Mouse (Mus musculus): ENCODE measurements around the gene Kcnip1. TPM values are rescaled to one million over a fixed set of nuclear protein-coding genes. Genes with fewer than 3 reads are reported as not detected.

The Kcnip1 gene
- polyA plus RNA-seq, 1 experiment, result not detected

DNA sequence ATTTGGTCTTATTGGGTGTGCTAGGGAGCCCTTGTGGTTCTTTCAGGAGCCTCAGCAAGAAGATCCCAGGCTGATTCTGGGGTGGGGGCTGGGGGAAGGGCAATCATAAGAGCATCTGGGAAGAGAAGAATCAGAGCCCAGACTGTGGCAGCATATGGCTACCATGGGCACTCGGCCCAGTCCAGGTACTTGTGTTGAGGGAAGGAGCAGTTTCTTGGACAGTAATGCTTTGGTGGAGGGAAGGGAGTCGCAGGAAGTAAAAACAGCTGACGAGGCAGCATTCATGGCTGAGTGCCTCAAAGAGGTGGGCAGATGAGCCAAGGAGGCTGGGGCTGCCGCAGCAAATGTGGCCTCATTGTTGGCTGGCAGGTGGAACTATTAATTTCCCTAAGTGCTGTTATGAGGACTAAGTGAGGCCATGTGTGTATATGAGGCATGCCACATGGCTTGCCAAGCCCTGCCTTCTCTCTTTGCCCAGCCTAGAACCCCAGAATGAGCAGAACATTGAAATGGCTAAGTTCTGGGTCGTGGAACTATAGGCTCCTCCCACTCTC is 245.5 kb downstream of the Kcnip1 start:
- WGBS, result 70% methylated on average over 5 of the region's 5 CpGs
- Histone ChIP-seq H3K4me3 (ENCODE audit: extremely low read depth, insufficient read depth, insufficient read length) (no peak overlapping the region), H3K36me3 (ENCODE audit: control insufficient read depth, insufficient read depth, low read length) (no peaks in the 10 kb centered on the region), H3K27ac (ENCODE audit: insufficient read depth, low read length) (no peak overlapping the region), H3K27me3 (ENCODE audit: control insufficient read depth, insufficient read depth, low read length) (no peaks in the 10 kb centered on the region), H3K4me1 (ENCODE audit: control insufficient read depth, insufficient read depth, insufficient read length) (no peaks in the 10 kb centered on the region)
- no peak for TF ChIP-seq POLR2A (IDR thresholded peaks at IDR 0.05; ENCODE audit: low read depth, low read length)
- TF ChIP-seq CTCF (IDR thresholded peaks at IDR 0.05; ENCODE audit: extremely low read depth, insufficient read depth, insufficient read length, insufficient replicate concordance), result no peak
- DNase-seq (ENCODE audit: low read depth in 1 of 2, low spot score in 2 of 2), result no peak

DNA sequence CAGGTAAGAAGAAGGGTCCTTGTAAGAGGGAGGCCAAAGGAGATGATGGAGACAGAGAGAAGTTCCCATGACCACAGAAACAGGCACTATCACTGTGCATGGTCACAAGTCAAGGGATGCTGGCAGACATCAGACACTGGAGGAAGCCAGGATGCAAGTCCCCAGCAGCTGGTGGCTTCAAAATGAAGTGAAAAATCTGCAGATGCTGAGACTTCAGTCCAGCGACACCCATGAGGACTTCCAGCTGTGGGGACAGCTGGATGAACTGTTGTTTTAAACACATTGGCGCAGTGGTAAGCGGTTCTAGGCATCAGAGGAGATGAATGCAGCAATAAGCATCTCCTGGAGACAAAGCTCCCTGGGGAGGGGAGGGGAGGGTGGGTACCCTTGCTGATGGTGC is 246.6 kb downstream of the Kcnip1 start:
- Histone ChIP-seq H3K4me3 (ENCODE audit: extremely low read depth, insufficient read depth, insufficient read length) (no peak overlapping the region), H3K4me1 (ENCODE audit: control insufficient read depth, insufficient read depth, insufficient read length) (no peaks in the 10 kb centered on the region), H3K27ac (ENCODE audit: insufficient read depth, low read length) (no peak overlapping the region), H3K27me3 (ENCODE audit: control insufficient read depth, insufficient read depth, low read length) (no peaks in the 10 kb centered on the region), H3K36me3 (ENCODE audit: control insufficient read depth, insufficient read depth, low read length) (no peaks in the 10 kb centered on the region)
- 82% methylated on average over 3 of the region's 3 CpGs for WGBS
- no peak for TF ChIP-seq POLR2A (IDR thresholded peaks at IDR 0.05; ENCODE audit: low read depth, low read length)
- TF ChIP-seq CTCF (IDR thresholded peaks at IDR 0.05; ENCODE audit: extremely low read depth, insufficient read depth, insufficient read length, insufficient replicate concordance), result no peak
- no peak for DNase-seq (ENCODE audit: low read depth in 1 of 2, low spot score in 2 of 2)

DNA sequence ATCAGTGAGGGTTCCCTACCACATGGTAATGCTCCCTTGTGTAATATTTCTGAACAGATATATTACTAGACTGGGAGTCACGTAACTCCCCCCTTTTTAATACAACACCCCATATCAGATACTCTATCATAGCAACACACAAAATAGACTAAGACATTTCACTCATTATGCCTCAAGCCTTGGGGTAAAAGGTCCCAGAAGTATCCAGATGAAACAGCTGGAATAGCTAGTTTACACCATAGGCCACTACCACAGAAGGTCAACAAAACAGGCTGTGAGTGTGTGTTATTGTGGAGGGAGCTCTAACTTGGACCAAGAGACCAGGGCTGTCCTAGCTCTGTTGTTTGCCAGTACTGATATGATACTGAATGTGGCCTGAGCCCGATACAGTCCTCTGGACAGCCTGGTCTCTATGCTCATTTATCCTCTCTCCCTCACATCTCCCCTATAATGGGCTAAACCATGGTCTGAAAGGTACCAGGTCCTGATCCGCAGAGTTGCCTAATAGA is 247.1 kb downstream of the Kcnip1 start:
- Histone ChIP-seq H3K27me3 (ENCODE audit: control insufficient read depth, insufficient read depth, low read length) (no peaks in the 10 kb centered on the region), H3K27ac (ENCODE audit: insufficient read depth, low read length) (no peak overlapping the region), H3K4me3 (ENCODE audit: extremely low read depth, insufficient read depth, insufficient read length) (no peak overlapping the region), H3K4me1 (ENCODE audit: control insufficient read depth, insufficient read depth, insufficient read length) (no peaks in the 10 kb centered on the region), H3K36me3 (ENCODE audit: control insufficient read depth, insufficient read depth, low read length) (no peaks in the 10 kb centered on the region)
- no peak for DNase-seq (ENCODE audit: low read depth in 1 of 2, low spot score in 2 of 2)
- WGBS, result 83% methylated on average over 3 of the region's 3 CpGs
- TF ChIP-seq POLR2A (IDR thresholded peaks at IDR 0.05; ENCODE audit: low read depth, low read length) (no peak), CTCF (IDR thresholded peaks at IDR 0.05; ENCODE audit: extremely low read depth, insufficient read depth, insufficient read length, insufficient replicate concordance) (no peak)

DNA sequence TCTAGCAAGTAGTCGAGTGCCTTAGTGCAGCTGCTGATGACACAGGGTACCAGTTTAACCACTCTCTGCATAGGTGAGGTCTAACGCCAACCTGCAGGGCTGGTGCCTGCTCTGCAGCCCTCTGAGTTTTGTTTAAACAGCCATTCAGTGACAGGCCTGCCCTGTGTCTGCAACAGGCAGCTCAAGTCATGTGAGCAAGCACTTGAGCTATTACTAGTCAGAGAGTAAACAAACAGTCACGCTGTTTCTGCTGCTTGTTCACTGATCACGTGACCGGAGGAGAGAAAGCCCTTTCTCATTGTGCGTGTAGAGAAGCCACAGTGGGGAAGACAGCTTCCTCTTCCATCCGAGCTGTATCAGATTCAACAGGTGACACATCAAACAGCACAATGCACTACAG is 248.5 kb downstream of the Kcnip1 start:
- no peak for TF ChIP-seq POLR2A (IDR thresholded peaks at IDR 0.05; ENCODE audit: low read depth, low read length)
- no peak for TF ChIP-seq CTCF (IDR thresholded peaks at IDR 0.05; ENCODE audit: extremely low read depth, insufficient read depth, insufficient read length, insufficient replicate concordance)
- Histone ChIP-seq H3K27me3 (ENCODE audit: control insufficient read depth, insufficient read depth, low read length) (no peaks in the 10 kb centered on the region), H3K4me3 (ENCODE audit: extremely low read depth, insufficient read depth, insufficient read length) (no peak overlapping the region), H3K36me3 (ENCODE audit: control insufficient read depth, insufficient read depth, low read length) (no peaks in the 10 kb centered on the region), H3K4me1 (ENCODE audit: control insufficient read depth, insufficient read depth, insufficient read length) (no peaks in the 10 kb centered on the region), H3K27ac (ENCODE audit: insufficient read depth, low read length) (no peak overlapping the region)
- DNase-seq (ENCODE audit: low read depth in 1 of 2, low spot score in 2 of 2), result no peak
- whole genome bisulfite sequencing, result 35% methylated on average over 7 of the region's 7 CpGs

DNA sequence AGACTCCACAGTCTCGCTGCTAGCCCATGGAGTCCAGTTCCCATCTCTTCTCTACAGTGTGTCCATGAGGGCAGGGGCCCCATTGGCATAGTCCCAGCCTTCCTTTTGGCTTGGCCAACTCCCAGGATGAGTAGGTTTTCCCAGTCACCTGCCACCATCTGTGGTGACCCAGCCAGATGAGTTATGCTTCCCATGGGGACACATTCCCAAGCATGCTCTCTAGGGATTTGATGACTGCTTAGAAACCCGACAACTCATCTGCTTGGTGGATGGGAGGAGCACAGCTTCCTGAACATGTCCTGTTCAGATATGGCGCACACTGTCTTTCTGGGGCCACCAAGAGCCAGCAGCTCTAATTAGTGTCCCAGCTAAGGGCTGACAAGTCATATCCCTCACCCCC is 252.8 kb downstream of the Kcnip1 start:
- TF ChIP-seq CTCF (IDR thresholded peaks at IDR 0.05; ENCODE audit: extremely low read depth, insufficient read depth, insufficient read length, insufficient replicate concordance), result no peak
- no peak for TF ChIP-seq POLR2A (IDR thresholded peaks at IDR 0.05; ENCODE audit: low read depth, low read length)
- Histone ChIP-seq H3K27ac (ENCODE audit: insufficient read depth, low read length) (no peak overlapping the region), H3K4me1 (ENCODE audit: control insufficient read depth, insufficient read depth, insufficient read length) (no peaks in the 10 kb centered on the region), H3K4me3 (ENCODE audit: extremely low read depth, insufficient read depth, insufficient read length) (no peak overlapping the region), H3K27me3 (ENCODE audit: control insufficient read depth, insufficient read depth, low read length) (no peaks in the 10 kb centered on the region), H3K36me3 (ENCODE audit: control insufficient read depth, insufficient read depth, low read length) (no peaks in the 10 kb centered on the region)
- no peak for DNase-seq (ENCODE audit: low read depth in 1 of 2, low spot score in 2 of 2)
- WGBS, result 87% methylated on average over 3 of the region's 3 CpGs

DNA sequence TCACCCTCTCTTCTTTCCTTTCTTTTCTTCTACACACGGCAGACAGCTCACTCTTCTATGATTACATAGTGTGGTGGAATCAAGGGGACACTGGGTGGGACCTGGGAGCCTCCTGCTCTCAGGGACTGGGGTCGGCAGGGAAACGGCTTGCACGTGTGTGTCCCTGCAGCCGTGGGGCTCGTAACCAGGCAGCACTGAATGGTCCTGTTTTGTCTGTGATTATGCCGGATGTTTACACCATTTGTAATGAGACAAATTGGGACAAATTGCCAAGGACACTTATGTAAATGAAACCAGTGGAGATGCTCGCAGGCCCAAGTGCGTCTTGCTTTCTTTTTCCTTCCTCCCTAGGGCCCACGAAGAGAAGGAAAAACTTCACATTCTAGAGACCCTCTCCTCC is 256.5 kb downstream of the Kcnip1 start:
- no peak for DNase-seq (ENCODE audit: low read depth in 1 of 2, low spot score in 2 of 2)
- no peak overlapping the region for H3K4me3 ChIP-seq (ENCODE audit: extremely low read depth, insufficient read depth, insufficient read length)
- no peak overlapping the region for H3K27ac ChIP-seq (ENCODE audit: insufficient read depth, low read length)
- TF ChIP-seq POLR2A (IDR thresholded peaks at IDR 0.05; ENCODE audit: low read depth, low read length) (no peak), CTCF (IDR thresholded peaks at IDR 0.05; ENCODE audit: extremely low read depth, insufficient read depth, insufficient read length, insufficient replicate concordance) (no peak)
- H3K27me3 ChIP-seq (ENCODE audit: control insufficient read depth, insufficient read depth, low read length), result no peaks in the 10 kb centered on the region
- 63% methylated on average over 10 of the region's 10 CpGs for WGBS
- H3K4me1 ChIP-seq (ENCODE audit: control insufficient read depth, insufficient read depth, insufficient read length), result no peaks in the 10 kb centered on the region
- no peaks in the 10 kb centered on the region for H3K36me3 ChIP-seq (ENCODE audit: control insufficient read depth, insufficient read depth, low read length)

DNA sequence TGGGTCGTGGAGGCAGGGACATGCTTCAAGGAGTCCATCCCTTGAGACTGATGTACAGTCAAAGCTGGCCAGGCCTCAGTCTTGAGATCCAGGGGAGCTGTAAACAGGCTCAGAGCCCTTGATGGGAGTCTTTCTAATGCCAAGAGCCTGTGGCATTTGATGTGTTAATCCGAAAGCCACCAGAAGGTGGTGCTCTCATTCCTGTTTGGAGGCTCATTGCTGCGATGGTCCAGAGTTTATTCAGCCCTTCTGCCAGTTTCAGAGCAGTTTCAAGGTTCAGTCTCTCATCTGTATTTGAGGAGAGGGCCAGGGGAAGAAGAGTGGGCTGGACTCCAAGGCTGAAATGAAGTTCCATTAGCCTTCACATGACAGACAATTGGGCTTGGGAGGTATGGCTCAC is 259.7 kb downstream of the Kcnip1 start:
- 8% methylated on average over 3 of the region's 3 CpGs for WGBS
- Histone ChIP-seq H3K4me3 (ENCODE audit: extremely low read depth, insufficient read depth, insufficient read length) (no peak overlapping the region), H3K4me1 (ENCODE audit: control insufficient read depth, insufficient read depth, insufficient read length) (no peaks in the 10 kb centered on the region), H3K27ac (ENCODE audit: insufficient read depth, low read length) (no peak overlapping the region), H3K27me3 (ENCODE audit: control insufficient read depth, insufficient read depth, low read length) (no peaks in the 10 kb centered on the region), H3K36me3 (ENCODE audit: control insufficient read depth, insufficient read depth, low read length) (no peaks in the 10 kb centered on the region)
- DNase-seq (ENCODE audit: low read depth in 1 of 2, low spot score in 2 of 2), result peak in 1 of 2 experiments; percentile 15
- TF ChIP-seq CTCF (IDR thresholded peaks at IDR 0.05; ENCODE audit: extremely low read depth, insufficient read depth, insufficient read length, insufficient replicate concordance) (peak; percentile 23; the same call in 1 of the 2 replicates), POLR2A (IDR thresholded peaks at IDR 0.05; ENCODE audit: low read depth, low read length) (no peak)
